In the genomic region with DNA sequence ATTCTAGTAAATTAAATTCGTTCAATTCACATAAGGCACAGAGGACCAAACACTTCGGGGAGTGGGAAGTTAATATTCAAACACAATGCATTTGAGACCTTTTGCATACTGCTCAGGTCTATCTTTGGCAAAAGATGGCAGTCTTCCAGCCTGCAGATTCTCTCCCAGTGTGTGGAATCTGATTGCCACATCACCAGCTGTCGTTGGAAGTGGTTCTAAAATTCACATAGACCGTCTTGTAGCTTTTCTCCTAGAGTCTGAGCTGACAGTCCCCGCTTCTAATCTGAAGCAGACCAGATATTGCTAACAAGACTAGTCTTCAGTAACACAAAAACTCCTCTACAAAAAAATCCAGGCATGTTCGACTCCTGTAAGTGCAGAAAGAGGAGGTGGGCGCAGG, we compare ENCODE assay signal across 10 mouse cellular contexts.
DNase-seq lines count a peak whose midpoint lies in the region; ATAC-seq and TF ChIP-seq lines count a peak whose summit lies in the region.
"Had no signal": no experiment of that assay in that cellular context is flagged by ENCODE, and none has a peak within 500 bp of the region (broad histone marks: within the 10 kb centered on the region; RNA-seq: fewer than 3 reads in every experiment).

No protein-coding gene starts in this region.

- DNase-seq in cerebellum, adult 11 months, result peak; percentile 61
- DNase-seq in cerebellum, adult 11-12 months, result no peak
- no peak for DNase-seq in testis, postnatal 10 days (ENCODE audit: low spot score)
- DNase-seq in telencephalon, adult 2 months (ENCODE audit: low read depth, low spot score), result peak; percentile 80
- DNase-seq in adrenal gland, adult 8-10 months, result no peak
- DNase-seq: gastrocnemius, postnatal 36 days had no signal

- no peak for TF ChIP-seq CTCF in testis, adult 2 months (IDR thresholded peaks at IDR 0.05; ENCODE audit: control insufficient read depth, insufficient read depth, insufficient replicate concordance, low read depth, low read length)

- H3K27ac ChIP-seq in testis, adult 2 months (ENCODE audit: control insufficient read depth, insufficient read depth, low read depth, low read length), result no peak overlapping the region
- H3K27ac ChIP-seq in lung, embryonic 15.5 days, result peak overlapping the region; percentile 63; the same call in 1 of the 2 replicates
- H3K27ac ChIP-seq: kidney, embryonic 15.5 days had no signal

- no peaks in the 10 kb centered on the region for H3K27me3 ChIP-seq in testis, adult 2 months (ENCODE audit: control insufficient read depth, insufficient read depth, low read length)
- no peaks in the 10 kb centered on the region for H3K27me3 ChIP-seq in lung, embryonic 15.5 days
- H3K27me3 ChIP-seq: kidney, embryonic 15.5 days had no signal

- no peak overlapping the region for H3K4me2 ChIP-seq in lung, embryonic 15.5 days
- H3K4me2 ChIP-seq: kidney, embryonic 15.5 days had no signal

- no peaks in the 10 kb centered on the region for H3K36me3 ChIP-seq in testis, adult 2 months (ENCODE audit: control insufficient read depth, insufficient read depth, low read length)
- H3K36me3 ChIP-seq in lung, embryonic 15.5 days, result no peaks in the 10 kb centered on the region
- H3K36me3 ChIP-seq: kidney, embryonic 15.5 days had no signal

- no peak for TF ChIP-seq POLR2A in testis, adult 2 months (IDR thresholded peaks at IDR 0.05; ENCODE audit: control insufficient read depth, low read depth, low read length)

- ATAC-seq in lung, embryonic 15.5 days (ENCODE audit: borderline replicate concordance, extremely low read depth, low FRiP score, low TSS enrichment), result peak; percentile 25; the same call in 1 of the 2 replicates
- ATAC-seq in CD4-positive, CD25-positive, alpha-beta regulatory T cell, adult 4 months, result no peak

- peaks cover 9% of the 10 kb centered on the region for H3K4me1 ChIP-seq in testis, adult 2 months (ENCODE audit: control insufficient read depth, insufficient read depth, low read length)
- H3K4me1 ChIP-seq in lung, embryonic 15.5 days, result peaks cover 20% of the 10 kb centered on the region

- WGBS in lung, embryonic 15.5 days, result 62% methylated on average over 7 of the region's 7 CpGs

- H3K9me3 ChIP-seq in lung, embryonic 15.5 days, result no peaks in the 10 kb centered on the region
- H3K9me3 ChIP-seq: kidney, embryonic 15.5 days had no signal

- peak overlapping the region; percentile 53; the same call in 1 of the 2 replicates for H3K4me3 ChIP-seq in testis, adult 2 months (ENCODE audit: control insufficient read depth, low read depth, low read length)
- no peak overlapping the region for H3K4me3 ChIP-seq in lung, embryonic 15.5 days
- H3K4me3 ChIP-seq: kidney, embryonic 15.5 days had no signal

- no peak overlapping the region for H3K9ac ChIP-seq in lung, embryonic 15.5 days
- H3K9ac ChIP-seq: kidney, embryonic 15.5 days had no signal

Comparison
In these comparisons a context has a peak if more than half of its experiments do, and no peak if none do; other contexts are left out.
1. DNase-seq: peak in cerebellum, adult 11 months (single experiment) and telencephalon, adult 2 months (single experiment); none in cerebellum, adult 11-12 months (single experiment), testis, postnatal 10 days (single experiment) and adrenal gland, adult 8-10 months (single experiment).